Mouse (Mus musculus): Measurements from ENCODE around the gene Olfr1153. TPM values are rescaled to one million over a fixed set of nuclear protein-coding genes. Genes with fewer than 3 reads are reported as not detected.

Gene Olfr1153
- not detected for total RNA-seq (2023)

GRCm38 (mm10) chr2:87894662-87895061 lies at the start of gene Olfr1153:
Gene Olfr1153 (plus strand): TSS chr2:87894962.

GRCm38 (mm10) chr2:87855562-87855961 lies 39.2 kb upstream of the Olfr1153 start, which contains the start of gene Olfr1151:
Gene Olfr1151 (plus strand): TSS chr2:87855862.

GRCm38 (mm10) chr2:87866192-87866591 lies 28.6 kb upstream of the Olfr1153 start, which contains the start of gene Olfr1152:
Gene Olfr1152 (plus strand): TSS chr2:87866492.

GRCm38 (mm10) chr2:87905066-87905465 lies 10.3 kb downstream of the Olfr1153 start, which contains the start of gene Olfr1154:
Gene Olfr1154 (minus strand): TSS chr2:87905166.

GRCm38 (mm10) chr2:87945037-87945436 lies 50.3 kb downstream of the Olfr1153 start, which contains the start of gene Olfr1155:
Gene Olfr1155 (minus strand): TSS chr2:87945137.

Other genes starting within 250 kb of the Olfr1153 start
- not detected for gene Olfr1133, start 247.6 kb upstream of the Olfr1153 start, total RNA-seq (2023)
- gene Olfr1134, start 236.5 kb upstream of the Olfr1153 start, total RNA-seq (2023): not detected
- not detected for gene Olfr1135, start 221.3 kb upstream of the Olfr1153 start, total RNA-seq (2023)
- not detected for gene Olfr1136, start 201.0 kb upstream of the Olfr1153 start, total RNA-seq (2023)
- gene Olfr1137, start 181.8 kb upstream of the Olfr1153 start, total RNA-seq (2023): not detected
- gene Olfr1138, start 155.0 kb upstream of the Olfr1153 start, total RNA-seq (2023): not detected
- not detected for gene Olfr1140, start 151.2 kb upstream of the Olfr1153 start, total RNA-seq (2023)
- gene Olfr1141, start 141.0 kb upstream of the Olfr1153 start, total RNA-seq (2023): not detected
- gene Olfr152, start 115.5 kb upstream of the Olfr1153 start, total RNA-seq (2023): not detected
- not detected for gene Olfr1143, start 94.4 kb upstream of the Olfr1153 start, total RNA-seq (2023)
- not detected for gene Olfr1145, start 85.1 kb upstream of the Olfr1153 start, total RNA-seq (2023)
- gene Olfr1148, start 64.4 kb upstream of the Olfr1153 start, total RNA-seq (2023): not detected
- not detected for gene Olfr1150-ps1, start 51.0 kb upstream of the Olfr1153 start, total RNA-seq (2023)
- not detected for gene Olfr1151, start 39.1 kb upstream of the Olfr1153 start, total RNA-seq (2023)
- not detected for gene Olfr1152, start 28.5 kb upstream of the Olfr1153 start, total RNA-seq (2023)
- not detected for gene Olfr1154, start 10.2 kb downstream of the Olfr1153 start, total RNA-seq (2023)
- gene Olfr1155, start 50.2 kb downstream of the Olfr1153 start, total RNA-seq (2023): not detected
- not detected for gene Olfr1156, start 58.1 kb downstream of the Olfr1153 start, total RNA-seq (2023)
- gene Olfr1157, start 73.3 kb downstream of the Olfr1153 start, total RNA-seq (2023): not detected
- gene Olfr74, start 79.7 kb downstream of the Olfr1153 start, total RNA-seq (2023): not detected
- not detected for gene Olfr1158, start 95.2 kb downstream of the Olfr1153 start, total RNA-seq (2023)
- gene Olfr1160, start 113.3 kb downstream of the Olfr1153 start, total RNA-seq (2023): not detected
- gene Olfr1161, start 127.8 kb downstream of the Olfr1153 start, total RNA-seq (2023): not detected
- not detected for gene Olfr73, start 142.7 kb downstream of the Olfr1153 start, total RNA-seq (2023)
- gene Olfr1162, start 156.2 kb downstream of the Olfr1153 start, total RNA-seq (2023): not detected
- gene Olfr1163, start 176.9 kb downstream of the Olfr1153 start, total RNA-seq (2023): not detected
- gene Olfr1164, start 199.0 kb downstream of the Olfr1153 start, total RNA-seq (2023): not detected
- gene Olfr1166, start 233.3 kb downstream of the Olfr1153 start, total RNA-seq (2023): not detected